Mouse (Mus musculus): ENCODE measurements at regions not wholly inside any gene's neighbourhood (a gene's known extent, or its start where the extent isn't known, plus 50 kb on each side); places are given as distances from the start of the nearest gene placed in this dataset.

DNA sequence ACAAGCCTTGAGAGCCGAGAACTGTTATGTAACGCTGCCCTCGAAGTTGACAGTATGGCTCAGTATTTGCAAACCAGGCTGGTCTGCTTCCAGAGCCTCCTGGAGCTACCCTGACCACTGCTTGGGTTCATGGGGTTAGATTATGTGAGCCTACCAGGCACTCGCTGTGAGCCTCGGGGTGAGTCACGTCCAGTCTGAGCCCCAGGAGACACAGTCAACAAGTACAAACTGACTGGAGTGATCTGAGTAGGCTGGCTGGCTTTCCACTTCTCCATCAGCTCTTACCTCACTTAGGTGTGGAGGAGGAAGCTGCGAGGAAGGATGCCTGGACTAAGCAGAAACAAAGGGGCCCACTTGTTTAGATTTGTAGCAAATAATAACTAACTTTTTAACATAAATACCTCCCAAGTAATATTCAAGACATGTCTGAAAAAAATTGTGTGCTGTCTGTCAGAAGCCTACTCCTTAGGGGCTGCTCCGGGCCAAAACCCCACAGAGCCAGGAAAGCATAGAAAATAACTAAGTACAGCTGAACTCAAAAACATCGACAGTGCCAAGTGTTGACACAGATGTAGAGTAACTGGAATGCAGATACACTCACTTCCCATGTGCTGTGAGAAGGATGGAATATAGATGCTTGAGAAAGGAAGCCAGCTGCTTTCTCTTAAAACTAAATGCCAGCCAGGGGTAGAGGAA, 77.6 kb downstream of the Zfp36l2 start:
- TF ChIP-seq CTCF (IDR thresholded peaks at IDR 0.05; ENCODE audit: low read depth, low read length) (no peak), POLR2A (IDR thresholded peaks at IDR 0.05; ENCODE audit: borderline replicate concordance, low read depth, low read length) (no peak)
- H3K27ac ChIP-seq (ENCODE audit: insufficient read depth, low read depth, low read length): peak overlapping the region; percentile 46
- no peak overlapping the region for H3K4me3 ChIP-seq (ENCODE audit: insufficient read depth, low read length)
- peaks cover 83% of the 10 kb centered on the region for H3K4me1 ChIP-seq (ENCODE audit: control insufficient read depth, insufficient read depth, low read length)

DNA sequence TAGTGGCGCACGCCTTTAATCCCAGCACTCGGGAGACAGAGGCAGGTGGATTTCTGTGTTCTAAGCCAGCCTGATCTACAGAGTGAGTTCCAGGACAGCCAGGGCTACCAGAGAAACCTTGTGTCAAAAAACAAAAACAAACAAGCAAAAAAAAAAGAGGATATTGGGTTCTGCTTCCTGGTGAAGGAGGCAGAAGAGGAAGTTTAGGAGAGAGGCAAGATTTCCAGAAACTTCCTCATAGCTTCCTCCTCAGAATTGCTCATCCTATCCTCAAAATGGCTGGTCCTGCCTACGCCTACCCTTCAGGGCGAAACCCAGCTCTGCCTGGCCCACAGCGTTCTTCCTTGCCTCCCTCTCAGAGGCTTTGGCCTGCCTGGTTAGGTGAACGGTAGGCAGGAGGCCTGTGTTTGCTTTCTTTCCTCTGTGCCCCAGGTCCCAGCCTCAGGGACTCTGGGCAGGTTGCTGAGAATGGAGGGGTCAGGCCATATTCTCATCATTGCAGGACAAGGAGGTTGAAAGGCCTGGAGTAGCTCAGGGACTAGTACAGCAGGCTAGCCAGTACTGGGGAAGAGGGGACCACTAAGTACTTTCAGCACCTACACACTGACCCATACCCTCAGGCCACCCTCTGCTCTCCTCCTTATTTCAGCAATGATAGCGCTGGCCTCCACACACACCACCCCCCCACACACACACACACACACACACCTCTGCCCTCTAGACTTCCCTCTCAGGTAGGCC, 79.6 kb downstream of the Zfp36l2 start:
- TF ChIP-seq POLR2A (IDR thresholded peaks at IDR 0.05; ENCODE audit: borderline replicate concordance, low read depth, low read length) (no peak), CTCF (IDR thresholded peaks at IDR 0.05; ENCODE audit: low read depth, low read length) (no peak)
- Histone ChIP-seq H3K4me3 (ENCODE audit: insufficient read depth, low read length) (no peak overlapping the region), H3K4me1 (ENCODE audit: control insufficient read depth, insufficient read depth, low read length) (peaks cover 83% of the 10 kb centered on the region), H3K27ac (ENCODE audit: insufficient read depth, low read depth, low read length) (peak overlapping the region; percentile 94)

DNA sequence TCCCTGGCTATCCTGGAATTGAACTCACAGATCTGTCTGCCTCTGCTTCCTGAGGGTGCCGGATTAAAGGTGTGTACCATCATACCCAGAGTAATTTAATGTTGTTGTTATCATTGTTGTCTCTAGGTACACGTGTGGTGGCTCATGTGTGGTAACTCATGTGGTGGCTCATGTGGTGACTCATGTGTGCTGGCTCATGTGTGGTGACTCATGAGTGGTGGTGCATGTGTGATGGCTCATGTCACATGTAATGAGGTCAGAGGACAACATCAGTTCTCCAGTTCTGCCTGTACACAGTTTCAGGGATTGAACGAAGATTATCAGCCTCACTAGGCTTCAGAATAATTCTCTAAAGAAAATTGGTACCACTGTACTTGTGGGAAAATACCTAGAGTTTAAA, 80.2 kb downstream of the Zfp36l2 start:
- peak overlapping the region; percentile 94 for H3K27ac ChIP-seq (ENCODE audit: insufficient read depth, low read depth, low read length)
- H3K4me1 ChIP-seq (ENCODE audit: control insufficient read depth, insufficient read depth, low read length): peaks cover 83% of the 10 kb centered on the region
- H3K4me3 ChIP-seq (ENCODE audit: insufficient read depth, low read length): no peak overlapping the region
- no peak for TF ChIP-seq CTCF (IDR thresholded peaks at IDR 0.05; ENCODE audit: low read depth, low read length)
- TF ChIP-seq POLR2A (IDR thresholded peaks at IDR 0.05; ENCODE audit: borderline replicate concordance, low read depth, low read length): no peak

DNA sequence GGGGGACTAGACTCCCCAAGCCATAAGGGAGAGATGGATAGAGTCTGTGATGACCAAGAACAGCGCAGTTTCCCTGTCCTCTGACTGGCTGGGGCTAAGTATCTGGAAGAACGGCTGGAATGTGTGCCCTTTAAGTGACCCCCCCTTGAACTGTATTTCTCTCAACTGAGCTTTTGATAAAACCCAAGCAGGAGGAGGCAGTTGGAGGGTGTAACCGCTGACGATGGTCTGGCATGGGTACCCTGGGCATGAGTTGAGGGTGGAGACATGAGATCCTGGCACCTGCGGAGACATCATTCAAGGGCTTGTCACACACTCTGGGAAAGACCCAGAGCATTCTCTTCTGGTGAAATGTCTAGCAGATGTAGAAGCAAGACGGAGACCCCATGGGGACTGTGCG, 83.5 kb downstream of the Zfp36l2 start:
- H3K4me3 ChIP-seq (ENCODE audit: insufficient read depth, low read length): no peak overlapping the region
- H3K4me1 ChIP-seq (ENCODE audit: control insufficient read depth, insufficient read depth, low read length): peaks cover 77% of the 10 kb centered on the region
- no peak for TF ChIP-seq CTCF (IDR thresholded peaks at IDR 0.05; ENCODE audit: low read depth, low read length)
- TF ChIP-seq POLR2A (IDR thresholded peaks at IDR 0.05; ENCODE audit: borderline replicate concordance, low read depth, low read length): no peak
- peak overlapping the region; percentile 99 for H3K27ac ChIP-seq (ENCODE audit: insufficient read depth, low read depth, low read length)

DNA sequence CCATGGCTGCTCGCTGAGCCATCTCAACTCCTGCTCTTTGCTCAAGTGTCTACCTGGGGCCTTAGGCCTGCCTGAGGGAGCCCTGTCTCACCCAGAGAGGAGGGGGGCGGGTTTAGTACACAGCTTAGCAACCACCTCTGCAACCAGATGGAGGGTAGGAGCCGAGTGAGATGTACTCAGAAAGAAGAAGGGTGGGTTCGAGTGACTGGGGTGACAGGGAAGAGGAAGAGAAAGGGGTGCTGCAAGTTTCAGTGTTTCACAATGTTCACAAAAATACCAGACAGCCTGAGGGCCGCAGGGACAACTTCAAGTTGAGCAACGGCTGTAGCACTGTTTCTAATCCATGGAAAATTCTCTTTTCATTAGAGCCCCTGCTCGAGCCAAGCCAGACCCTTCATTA, 84.4 kb downstream of the Zfp36l2 start:
- Histone ChIP-seq H3K4me3 (ENCODE audit: insufficient read depth, low read length) (no peak overlapping the region), H3K27ac (ENCODE audit: insufficient read depth, low read depth, low read length) (peak overlapping the region; percentile 99), H3K4me1 (ENCODE audit: control insufficient read depth, insufficient read depth, low read length) (peaks cover 68% of the 10 kb centered on the region)
- no peak for TF ChIP-seq CTCF (IDR thresholded peaks at IDR 0.05; ENCODE audit: low read depth, low read length)
- no peak for TF ChIP-seq POLR2A (IDR thresholded peaks at IDR 0.05; ENCODE audit: borderline replicate concordance, low read depth, low read length)

DNA sequence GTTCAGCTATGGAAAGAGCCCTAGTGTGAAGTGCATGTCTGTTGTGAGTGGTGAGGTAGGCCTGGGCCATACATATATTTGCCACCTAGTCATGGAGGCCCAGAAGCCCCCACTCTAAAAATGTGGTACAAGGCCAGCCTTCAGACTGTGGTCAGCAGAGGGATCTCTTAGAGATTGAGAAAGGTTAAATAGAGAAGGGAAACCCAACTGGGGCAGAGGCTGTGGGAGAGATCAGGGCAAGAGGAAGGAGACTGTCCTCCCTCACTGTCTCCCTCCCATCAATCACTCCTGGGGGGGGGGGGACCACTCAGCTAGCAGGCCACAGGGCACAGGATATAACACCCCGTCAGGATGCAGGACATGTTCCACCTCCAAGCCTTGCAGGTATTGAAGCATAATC, 86.1 kb downstream of the Zfp36l2 start:
- TF ChIP-seq POLR2A (IDR thresholded peaks at IDR 0.05; ENCODE audit: borderline replicate concordance, low read depth, low read length) (no peak), CTCF (IDR thresholded peaks at IDR 0.05; ENCODE audit: low read depth, low read length) (no peak)
- H3K4me3 ChIP-seq (ENCODE audit: insufficient read depth, low read length): no peak overlapping the region
- H3K4me1 ChIP-seq (ENCODE audit: control insufficient read depth, insufficient read depth, low read length): peaks cover 54% of the 10 kb centered on the region
- H3K27ac ChIP-seq (ENCODE audit: insufficient read depth, low read depth, low read length): peak overlapping the region; percentile 99

DNA sequence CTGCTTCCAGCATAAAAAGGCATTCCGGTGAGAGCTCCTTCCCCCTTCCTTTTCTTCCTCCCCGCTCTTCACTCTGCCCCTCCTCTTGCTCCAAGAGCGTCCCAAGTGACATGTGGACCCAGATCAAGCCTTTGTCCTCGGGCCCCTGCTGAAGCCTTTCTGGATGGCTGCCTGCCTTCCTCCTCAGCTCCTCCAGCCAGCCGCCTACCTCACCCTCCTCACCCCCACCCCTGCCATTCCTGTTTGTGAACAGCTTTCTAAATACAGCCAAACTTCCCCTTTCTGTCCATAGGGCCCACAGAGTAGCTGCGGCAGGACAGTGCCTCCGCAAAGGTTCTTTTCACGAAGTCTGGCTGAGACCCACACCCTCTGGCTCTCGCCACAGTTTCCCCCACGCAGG, 87.2 kb downstream of the Zfp36l2 start:
- peaks cover 54% of the 10 kb centered on the region for H3K4me1 ChIP-seq (ENCODE audit: control insufficient read depth, insufficient read depth, low read length)
- no peak for TF ChIP-seq POLR2A (IDR thresholded peaks at IDR 0.05; ENCODE audit: borderline replicate concordance, low read depth, low read length)
- no peak for TF ChIP-seq CTCF (IDR thresholded peaks at IDR 0.05; ENCODE audit: low read depth, low read length)
- peak overlapping the region; percentile 94 for H3K27ac ChIP-seq (ENCODE audit: insufficient read depth, low read depth, low read length)
- no peak overlapping the region for H3K4me3 ChIP-seq (ENCODE audit: insufficient read depth, low read length)

DNA sequence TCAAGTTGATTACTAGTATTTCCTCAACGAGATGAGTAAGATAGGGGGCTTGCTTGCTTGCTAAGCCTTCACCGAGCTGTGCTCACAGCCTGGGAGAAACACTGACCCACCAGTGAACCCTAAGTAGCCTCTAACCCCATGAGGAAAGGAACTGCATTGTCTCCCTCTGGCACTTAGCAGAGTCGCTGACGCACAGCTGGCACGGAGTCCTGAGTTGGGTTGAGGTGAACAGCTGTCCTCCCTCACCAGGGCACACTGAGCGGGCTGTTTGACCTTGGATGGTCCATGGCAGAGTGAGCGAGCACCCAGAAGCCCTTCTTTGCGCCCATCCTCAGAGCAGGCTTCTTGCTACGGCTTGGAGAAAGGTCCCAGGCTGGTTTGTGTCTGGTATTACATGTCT, 88.0 kb downstream of the Zfp36l2 start:
- H3K4me1 ChIP-seq (ENCODE audit: control insufficient read depth, insufficient read depth, low read length): peaks cover 57% of the 10 kb centered on the region
- H3K4me3 ChIP-seq (ENCODE audit: insufficient read depth, low read length): no peak overlapping the region
- TF ChIP-seq CTCF (IDR thresholded peaks at IDR 0.05; ENCODE audit: low read depth, low read length) (no peak), POLR2A (IDR thresholded peaks at IDR 0.05; ENCODE audit: borderline replicate concordance, low read depth, low read length) (no peak)
- peak overlapping the region; percentile 94 for H3K27ac ChIP-seq (ENCODE audit: insufficient read depth, low read depth, low read length)

DNA sequence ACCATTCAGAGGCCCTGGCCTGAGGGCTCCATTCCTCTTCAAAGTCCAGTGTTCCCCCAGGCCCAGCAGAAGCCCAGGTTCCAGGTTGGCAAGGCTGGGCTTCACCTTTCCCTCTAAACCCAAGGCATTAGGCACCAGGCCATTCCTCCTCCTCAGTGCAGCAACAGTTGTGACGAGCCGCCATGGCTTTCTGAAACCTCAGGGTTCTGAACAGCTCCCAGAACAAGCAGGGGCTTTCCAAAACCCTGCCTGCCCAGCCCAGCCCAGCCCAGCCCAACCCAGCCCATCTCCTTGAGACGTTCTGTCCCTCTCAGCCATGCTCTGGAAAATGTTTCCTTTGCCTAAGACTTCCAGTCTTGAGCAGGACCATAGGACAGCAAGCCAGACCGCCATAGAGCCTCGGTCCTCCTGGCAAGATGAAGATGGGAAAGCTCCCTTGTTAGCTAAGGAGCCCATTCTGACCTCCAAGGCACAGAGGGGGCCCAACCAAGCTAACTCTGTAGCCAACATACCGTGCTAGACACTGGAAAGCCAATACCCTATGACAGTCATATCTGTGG, 89.8 kb downstream of the Zfp36l2 start:
- Histone ChIP-seq H3K4me1 (ENCODE audit: control insufficient read depth, insufficient read depth, low read length) (peaks cover 50% of the 10 kb centered on the region), H3K27ac (ENCODE audit: insufficient read depth, low read depth, low read length) (no peak overlapping the region), H3K4me3 (ENCODE audit: insufficient read depth, low read length) (no peak overlapping the region)
- no peak for TF ChIP-seq CTCF (IDR thresholded peaks at IDR 0.05; ENCODE audit: low read depth, low read length)
- TF ChIP-seq POLR2A (IDR thresholded peaks at IDR 0.05; ENCODE audit: borderline replicate concordance, low read depth, low read length): no peak

DNA sequence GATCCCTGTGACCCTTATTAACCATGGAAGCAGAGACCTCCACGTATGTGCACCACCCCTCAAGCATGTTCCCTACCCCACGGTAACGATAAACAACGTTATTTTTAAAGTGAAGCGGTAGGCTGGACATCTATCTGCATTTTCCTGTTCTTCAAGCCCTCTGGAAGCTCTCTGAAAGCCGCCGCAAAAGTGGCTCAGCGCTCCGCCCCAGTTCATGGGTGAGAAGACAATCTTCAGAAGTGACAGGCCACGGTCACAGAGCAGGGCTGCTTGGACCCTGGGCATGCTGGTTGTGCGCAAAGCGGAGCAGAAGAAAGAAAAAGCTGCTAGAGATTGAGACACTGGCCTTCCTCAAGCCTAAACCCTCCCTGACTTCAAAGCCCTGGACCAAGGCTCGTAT, 90.5 kb downstream of the Zfp36l2 start:
- no peak overlapping the region for H3K27ac ChIP-seq (ENCODE audit: insufficient read depth, low read depth, low read length)
- H3K4me1 ChIP-seq (ENCODE audit: control insufficient read depth, insufficient read depth, low read length): peaks cover 45% of the 10 kb centered on the region
- TF ChIP-seq CTCF (IDR thresholded peaks at IDR 0.05; ENCODE audit: low read depth, low read length) (no peak), POLR2A (IDR thresholded peaks at IDR 0.05; ENCODE audit: borderline replicate concordance, low read depth, low read length) (no peak)
- no peak overlapping the region for H3K4me3 ChIP-seq (ENCODE audit: insufficient read depth, low read length)
